Mouse (Mus musculus) gastrocnemius, postnatal 4 days (tissue): ENCODE measurements at regions not wholly inside any gene's neighbourhood (a gene's known extent, or its start where the extent isn't known, plus 50 kb on each side); places are given as distances from the start of the nearest gene placed in this dataset.
A peak's percentile ranks its signal among the peaks of the same experiment; 100 is the strongest.

Experiments used
- DNase-seq, 2 experiments: peaks; one replicate each; pipeline ENCODE4 v3.0.0; 2021 to 2022; ENCODE audit warnings: low spot score in 2 of 2, mixed read lengths in 2 of 2

GRCm38 (mm10) chr4:54282934-54283333 is 457.1 kb downstream of the Tmem38b start:
- no peak for DNase-seq

- DNase-seq: no peak
These were observed 488.0 kb downstream of the Tmem38b start for GRCm38 (mm10) chr4:54313804-54314203.

- DNase-seq: peak in 1 of 2 experiments; percentile 14
These were observed 499.0 kb downstream of the Tmem38b start for GRCm38 (mm10) chr4:54324851-54325250.

- no peak for DNase-seq
These were observed 502.4 kb downstream of the Tmem38b start for GRCm38 (mm10) chr4:54328273-54328672.

- DNase-seq: no peak
These were observed 503.0 kb downstream of the Tmem38b start for GRCm38 (mm10) chr4:54328711-54329427.

GRCm38 (mm10) chr4:54330686-54331085 is 504.8 kb downstream of the Tmem38b start:
- no peak for DNase-seq

GRCm38 (mm10) chr4:54331588-54332211 is 505.9 kb downstream of the Tmem38b start:
- no peak for DNase-seq

GRCm38 (mm10) chr4:54332261-54332660 is 506.4 kb downstream of the Tmem38b start:
- DNase-seq: no peak

- DNase-seq: no peak
These were observed 512.7 kb downstream of the Tmem38b start for GRCm38 (mm10) chr4:54338556-54338955.

- DNase-seq: no peak
These were observed 514.3 kb downstream of the Tmem38b start for GRCm38 (mm10) chr4:54340106-54340505.

GRCm38 (mm10) chr4:54353657-54354390 is 528.0 kb downstream of the Tmem38b start:
- DNase-seq: no peak

- DNase-seq: no peak
These were observed 528.5 kb downstream of the Tmem38b start for GRCm38 (mm10) chr4:54354391-54354726.

- DNase-seq: peak in 1 of 2 experiments; percentile 19
These were observed 529.7 kb downstream of the Tmem38b start for GRCm38 (mm10) chr4:54355381-54356040.

- DNase-seq: no peak
These were observed 530.2 kb downstream of the Tmem38b start for GRCm38 (mm10) chr4:54356041-54356427.

- no peak for DNase-seq
These were observed 545.1 kb downstream of the Tmem38b start for GRCm38 (mm10) chr4:54370909-54371308.

- DNase-seq: no peak
These were observed 545.6 kb downstream of the Tmem38b start for GRCm38 (mm10) chr4:54371418-54371957.

- no peak for DNase-seq
These were observed 547.8 kb downstream of the Tmem38b start for GRCm38 (mm10) chr4:54373606-54374005.

GRCm38 (mm10) chr4:54374457-54374856 is 548.6 kb downstream of the Tmem38b start:
- DNase-seq: no peak

GRCm38 (mm10) chr4:54387460-54387859 is 557.4 kb upstream of the Zfp462 start:
- no peak for DNase-seq

GRCm38 (mm10) chr4:54391536-54392208 is 553.2 kb upstream of the Zfp462 start:
- no peak for DNase-seq

- DNase-seq: no peak
These were observed 538.7 kb upstream of the Zfp462 start for GRCm38 (mm10) chr4:54406151-54406550.
